Comparison of ENCODE assay signal across 10 mouse cellular contexts in genomic region chr17:75369351-75369750, GRCm38 (mm10).
DNase-seq lines count a peak whose midpoint lies in the region; ATAC-seq lines count a peak whose summit lies in the region.
"Had no signal": no experiment of that assay in that cellular context is flagged by ENCODE, and none has a peak within 500 bp of the region (broad histone marks: within the 10 kb centered on the region; RNA-seq: fewer than 3 reads in every experiment).

No protein-coding gene starts in this region.

- 76% methylated on average over 7 of the region's 7 CpGs for WGBS in forebrain, embryonic 11.5 days

- H3K4me1 ChIP-seq in forebrain, embryonic 11.5 days (replicated peaks; ENCODE audit: control insufficient read depth, insufficient read depth, low read length) = no peaks in the 10 kb centered on the region
- H3K4me1 ChIP-seq: heart, embryonic 15.5 days; neural tube, embryonic 13.5 days had no signal

- no peak overlapping the region for H3K4me3 ChIP-seq in forebrain, embryonic 11.5 days (ENCODE audit: low read depth, low read length)
- H3K4me3 ChIP-seq: heart, embryonic 15.5 days; neural tube, embryonic 13.5 days had no signal

- no peak overlapping the region for H3K9ac ChIP-seq in forebrain, embryonic 11.5 days (ENCODE audit: low read length)
- H3K9ac ChIP-seq: heart, embryonic 15.5 days; neural tube, embryonic 13.5 days had no signal

- H3K27me3 ChIP-seq in forebrain, embryonic 11.5 days (ENCODE audit: control insufficient read depth, insufficient read depth, low read length) = no peaks in the 10 kb centered on the region
- H3K27me3 ChIP-seq: heart, embryonic 15.5 days; neural tube, embryonic 13.5 days had no signal

- H3K27ac ChIP-seq in forebrain, embryonic 11.5 days (ENCODE audit: low read depth, low read length) = no peak overlapping the region
- H3K27ac ChIP-seq: heart, embryonic 15.5 days; neural tube, embryonic 13.5 days had no signal

- H3K36me3 ChIP-seq in forebrain, embryonic 11.5 days (ENCODE audit: control insufficient read depth, insufficient read depth, low read length) = no peaks in the 10 kb centered on the region

- no peak overlapping the region for H3K4me2 ChIP-seq in forebrain, embryonic 11.5 days (ENCODE audit: low read depth, low read length, severe bottlenecking)
- H3K4me2 ChIP-seq: heart, embryonic 15.5 days; neural tube, embryonic 13.5 days had no signal

- DNase-seq in cerebellum, postnatal 10 days = peak; percentile 29 to 38
- no peak for DNase-seq in cerebellum, postnatal 36 days
- peak; percentile 17 for DNase-seq in right cerebral cortex, postnatal 14 days
- no peak for DNase-seq in right cerebral cortex, adult 18-20 months
- DNase-seq in lung, postnatal 10 days = peak; percentile 86
- DNase-seq in cerebellum, postnatal 25 days = no peak
- no peak for DNase-seq in forebrain, embryonic 11.5 days (ENCODE audit: low spot score)

- H3K9me3 ChIP-seq in forebrain, embryonic 11.5 days (ENCODE audit: control insufficient read depth, low read length) = no peaks in the 10 kb centered on the region
- H3K9me3 ChIP-seq: heart, embryonic 15.5 days; neural tube, embryonic 13.5 days had no signal

- ATAC-seq in granulocyte monocyte progenitor cell, adult 5-6 weeks (replicated peaks; ENCODE audit: poor library complexity, severe bottlenecking) = peak; percentile 58; the same call in 1 of the 2 replicates
- no peak for ATAC-seq in forebrain, embryonic 11.5 days (replicated peaks; ENCODE audit: low FRiP score)

Comparison
In these comparisons a context has a peak if more than half of its experiments do, and no peak if none do; other contexts are left out.
1. DNase-seq: peak in cerebellum, postnatal 10 days (2 of 2), right cerebral cortex, postnatal 14 days (single experiment) and lung, postnatal 10 days (single experiment); none in cerebellum, postnatal 36 days (0 of 2), right cerebral cortex, adult 18-20 months (single experiment), cerebellum, postnatal 25 days (0 of 2) and forebrain, embryonic 11.5 days (single experiment).